8 mouse cellular contexts compared by ENCODE assay signal in the genomic region with DNA sequence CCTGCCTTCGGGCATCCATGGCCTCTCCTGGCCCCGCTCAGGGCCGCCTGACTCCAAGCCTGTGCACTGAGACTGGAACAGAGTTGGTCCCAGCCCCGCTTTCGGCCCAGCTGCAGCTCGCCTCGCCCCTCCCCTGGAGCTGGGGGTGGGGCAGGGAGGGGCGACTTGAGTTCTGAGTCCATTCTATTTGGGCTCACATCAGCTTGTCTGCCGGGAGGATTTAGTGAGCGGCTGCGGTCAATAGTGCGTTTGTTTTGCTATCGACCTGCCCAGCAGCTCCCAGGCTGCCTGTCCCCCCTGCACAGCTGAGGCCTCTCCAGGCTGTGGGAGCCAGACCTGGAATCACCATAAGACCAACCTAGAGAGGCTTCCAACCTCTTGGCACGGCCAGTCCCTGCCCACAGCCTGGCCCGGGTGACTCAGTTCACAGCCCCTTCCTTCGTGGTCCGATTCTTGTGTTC. TPM values are rescaled to one million over a fixed set of nuclear protein-coding genes. Genes with fewer than 3 reads are reported as not detected.
A peak's percentile ranks its signal among the peaks of the same experiment; 100 is the strongest.
DNase-seq lines count a peak whose midpoint lies in the region; ATAC-seq and TF ChIP-seq lines count a peak whose summit lies in the region.

No protein-coding gene starts in this region.

- TF ChIP-seq POLR2A in kidney, adult 2 months (IDR thresholded peaks at IDR 0.05; ENCODE audit: low read depth, low read length): no peak

- H3K4me2 ChIP-seq in midbrain, embryonic 11.5 days: peak overlapping the region; percentile 15

- H3K9me3 ChIP-seq in midbrain, embryonic 11.5 days (ENCODE audit: control insufficient read depth, low read length): no peaks in the 10 kb centered on the region

- no peak overlapping the region for H3K4me3 ChIP-seq in kidney, adult 2 months (ENCODE audit: insufficient read depth, low read depth, low read length)
- H3K4me3 ChIP-seq in midbrain, embryonic 11.5 days (ENCODE audit: low read depth, low read length): no peak overlapping the region

- H3K9ac ChIP-seq in midbrain, embryonic 11.5 days (ENCODE audit: low read length): peak overlapping the region; percentile 31

- no peak for TF ChIP-seq CTCF in kidney, adult 2 months (conservative IDR thresholded peaks at IDR 0.05; ENCODE audit: insufficient read depth, insufficient read length, low read depth, low read length)

- H3K4me1 ChIP-seq in kidney, adult 2 months (ENCODE audit: control insufficient read depth, insufficient read depth, low read length): peaks cover 47% of the 10 kb centered on the region
- peaks cover 55% of the 10 kb centered on the region for H3K4me1 ChIP-seq in midbrain, embryonic 11.5 days (ENCODE audit: control insufficient read depth, insufficient read depth, low read length)

- no peaks in the 10 kb centered on the region for H3K36me3 ChIP-seq in kidney, adult 2 months (ENCODE audit: control insufficient read depth, insufficient read depth, low read length)
- no peaks in the 10 kb centered on the region for H3K36me3 ChIP-seq in midbrain, embryonic 11.5 days (ENCODE audit: control insufficient read depth, insufficient read depth, low read length)

- H3K27me3 ChIP-seq in kidney, adult 2 months (replicated peaks; ENCODE audit: control insufficient read depth, insufficient read depth, low read length): no peaks in the 10 kb centered on the region
- peaks cover 5% of the 10 kb centered on the region for H3K27me3 ChIP-seq in midbrain, embryonic 11.5 days (ENCODE audit: control insufficient read depth, insufficient read depth, low read length)

- peak; percentile 85 for ATAC-seq in midbrain, embryonic 11.5 days (ENCODE audit: low FRiP score)

- WGBS in kidney, adult 2 months: 14% methylated on average over 17 of the region's 17 CpGs
- 8% methylated on average over 17 of the region's 17 CpGs for WGBS in midbrain, embryonic 11.5 days

- peak; percentile 30 for DNase-seq in 3134 (ENCODE audit: extremely low read depth, insufficient read length, low spot score)
- peak; percentile 78 for DNase-seq in embryo, embryonic 10.5 days (ENCODE audit: low spot score)
- DNase-seq in heart, adult 9 months (ENCODE audit: low spot score in 2 of 2): peak; percentile 42 to 46
- peak; percentile 71 for DNase-seq in kidney, adult 2 months
- DNase-seq in midbrain, embryonic 11.5 days (ENCODE audit: low spot score, missing footprints): peak; percentile 97
- DNase-seq in spleen, postnatal 10 days (ENCODE audit: low spot score in 2 of 2): no peak
- no peak for DNase-seq in spleen, postnatal 36 days (ENCODE audit: low spot score in 2 of 2)
- DNase-seq in testis, postnatal 10 days (ENCODE audit: low spot score): no peak

- peak overlapping the region; percentile 99 for H3K27ac ChIP-seq in kidney, adult 2 months (ENCODE audit: insufficient read depth, low read depth, low read length)
- peak overlapping the region; percentile 84 for H3K27ac ChIP-seq in midbrain, embryonic 11.5 days (ENCODE audit: low read depth, low read length)

RNA-seq across cellular contexts. Expression of a gene that starts 29.1 kb away (rescaled TPM):
- polyA plus RNA-seq in kidney, adult 2 months (2012; rRNA removed): 23.1 and 25.1 TPM in 2 replicates
- polyA plus RNA-seq in midbrain, embryonic 11.5 days (2014; fragmentation: Nextera tagmentation; extraction: Ambion mirVana): 7.5 and 8.2 TPM in 2 replicates

Comparison
In these comparisons a context has a peak if more than half of its experiments do, and no peak if none do; other contexts are left out.
1. DNase-seq: peak in 3134 (single experiment), embryo, embryonic 10.5 days (single experiment), heart, adult 9 months (2 of 2), kidney, adult 2 months (single experiment) and midbrain, embryonic 11.5 days (single experiment); none in spleen, postnatal 10 days (0 of 2), spleen, postnatal 36 days (0 of 2) and testis, postnatal 10 days (single experiment).